Mouse (Mus musculus) testis, adult 2 months (tissue): ENCODE measurements around the gene Erf. TPM values are rescaled to one million over a fixed set of nuclear protein-coding genes. Genes with fewer than 3 reads are reported as not detected.
A peak's percentile ranks its signal among the peaks of the same experiment; 100 is the strongest.

Source experiments
- H3K27ac ChIP-seq: fragments of 200-500 bp; 2 replicates; pipeline ENCODE4 v1.5.1; 2012; ENCODE audit warnings: low read depth, low read length; ENCODE audit not compliant: control insufficient read depth, insufficient read depth
- H3K27me3 ChIP-seq: fragments of 200-500 bp; 2 replicates; pipeline ENCODE4 v1.6.1; 2012; ENCODE audit warnings: mild to moderate bottlenecking, low read length, moderate library complexity; ENCODE audit not compliant: control insufficient read depth, insufficient read depth
- H3K36me3 ChIP-seq: fragments of 200-500 bp; 2 replicates; pipeline ENCODE4 v1.6.1; 2012; ENCODE audit warnings: mild to moderate bottlenecking, low read length; ENCODE audit not compliant: control insufficient read depth, insufficient read depth
- H3K4me1 ChIP-seq: fragments of 200-500 bp; 2 replicates; pipeline ENCODE4 v1.6.1; 2012; ENCODE audit warnings: low read length; ENCODE audit not compliant: control insufficient read depth, insufficient read depth
- H3K4me3 ChIP-seq: fragments of 200-500 bp; 2 replicates; pipeline ENCODE4 v1.5.1; 2012; ENCODE audit warnings: low read depth, mild to moderate bottlenecking, low read length, moderate library complexity, mixed read lengths; ENCODE audit not compliant: control insufficient read depth
- CTCF ChIP-seq: fragments of 200-500 bp; IDR thresholded peaks from 2 replicates; pipeline ENCODE4 v1.5.1; 2012; ENCODE audit warnings: low read depth, mild to moderate bottlenecking, inconsistent platforms, low read length, moderate library complexity; ENCODE audit not compliant: control insufficient read depth, insufficient read depth, insufficient replicate concordance
- POLR2A ChIP-seq: fragments of 200-500 bp; IDR thresholded peaks from 2 replicates; pipeline ENCODE4 v1.6.1; 2012; ENCODE audit warnings: low read depth, mild to moderate bottlenecking, inconsistent platforms, low read length, moderate library complexity; ENCODE audit not compliant: control insufficient read depth
- polyA plus RNA-seq: library from polyadenylated mRNA; depleted of rRNA; stranded (reverse); fragments of >200 nt; gene quantifications from 2 replicates; pipeline ENCODE4 v1.2.3, GENCODE M21; 2012; rRNA removed

The Erf gene
- polyA plus RNA-seq = 40.4 and 44.1 TPM in 2 replicates

GRCm38 (mm10) chr7:25250141-25250972, at the start of gene Erf:
Erf (minus strand) TSS chr7:25250761.
- Histone ChIP-seq H3K4me3 (peak within 1 kb of the TSS; percentile 96), H3K27ac (peak within 1 kb of the TSS; percentile 77), H3K36me3 (no peaks in the 10 kb centered on the region), H3K4me1 (peaks cover 29% of the 10 kb centered on the region), H3K27me3 (no peaks in the 10 kb centered on the region)
- no peak for TF ChIP-seq CTCF
- TF ChIP-seq POLR2A = peak; percentile 51

GRCm38 (mm10) chr7:25297454-25298325, 47.1 kb upstream of the Erf start, which contains the start of gene Pafah1b3:
Pafah1b3 (minus strand) TSS chr7:25297986.
- H3K27me3 ChIP-seq = no peaks in the 10 kb centered on the region
- TF ChIP-seq POLR2A (peak; percentile 35), CTCF (peak; percentile 17)
- peak within 1 kb of the TSS; percentile 98 for H3K27ac ChIP-seq
- no peaks in the 10 kb centered on the region; the same call in 1 of the 2 replicates for H3K36me3 ChIP-seq
- H3K4me3 ChIP-seq = peak within 1 kb of the TSS; percentile 99
- H3K4me1 ChIP-seq = peaks cover 21% of the 10 kb centered on the region

- H3K27me3 ChIP-seq = no peaks in the 10 kb centered on the region
- peak overlapping the region; percentile 99 for H3K4me3 ChIP-seq
- H3K36me3 ChIP-seq = no peaks in the 10 kb centered on the region; the same call in 1 of the 2 replicates
- TF ChIP-seq CTCF (no peak), POLR2A (no peak)
- peaks cover 21% of the 10 kb centered on the region for H3K4me1 ChIP-seq
- peak overlapping the region; percentile 98 for H3K27ac ChIP-seq
These were observed 46.4 kb upstream of the Erf start for GRCm38 (mm10) chr7:25296945-25297453.

GRCm38 (mm10) chr7:25294960-25295722, 44.6 kb upstream of the Erf start:
- H3K4me3 ChIP-seq = no peak overlapping the region
- no peaks in the 10 kb centered on the region for H3K27me3 ChIP-seq
- H3K27ac ChIP-seq = no peak overlapping the region
- H3K36me3 ChIP-seq = no peaks in the 10 kb centered on the region; the same call in 1 of the 2 replicates
- TF ChIP-seq POLR2A (no peak), CTCF (no peak)
- peaks cover 14% of the 10 kb centered on the region for H3K4me1 ChIP-seq

GRCm38 (mm10) chr7:25294495-25294894, 43.9 kb upstream of the Erf start:
- no peak overlapping the region for H3K27ac ChIP-seq
- TF ChIP-seq CTCF (no peak), POLR2A (no peak)
- H3K27me3 ChIP-seq = no peaks in the 10 kb centered on the region
- H3K36me3 ChIP-seq = no peaks in the 10 kb centered on the region; the same call in 1 of the 2 replicates
- H3K4me1 ChIP-seq = peaks cover 14% of the 10 kb centered on the region
- no peak overlapping the region for H3K4me3 ChIP-seq

GRCm38 (mm10) chr7:25293191-25293739, 42.7 kb upstream of the Erf start:
- peaks cover 11% of the 10 kb centered on the region for H3K4me1 ChIP-seq
- no peak for TF ChIP-seq CTCF
- H3K4me3 ChIP-seq = no peak overlapping the region
- no peaks in the 10 kb centered on the region for H3K27me3 ChIP-seq
- no peak overlapping the region for H3K27ac ChIP-seq
- H3K36me3 ChIP-seq = no peaks in the 10 kb centered on the region; the same call in 1 of the 2 replicates
